ENCODE assay signal across 16 mouse cellular contexts in the genomic region with DNA sequence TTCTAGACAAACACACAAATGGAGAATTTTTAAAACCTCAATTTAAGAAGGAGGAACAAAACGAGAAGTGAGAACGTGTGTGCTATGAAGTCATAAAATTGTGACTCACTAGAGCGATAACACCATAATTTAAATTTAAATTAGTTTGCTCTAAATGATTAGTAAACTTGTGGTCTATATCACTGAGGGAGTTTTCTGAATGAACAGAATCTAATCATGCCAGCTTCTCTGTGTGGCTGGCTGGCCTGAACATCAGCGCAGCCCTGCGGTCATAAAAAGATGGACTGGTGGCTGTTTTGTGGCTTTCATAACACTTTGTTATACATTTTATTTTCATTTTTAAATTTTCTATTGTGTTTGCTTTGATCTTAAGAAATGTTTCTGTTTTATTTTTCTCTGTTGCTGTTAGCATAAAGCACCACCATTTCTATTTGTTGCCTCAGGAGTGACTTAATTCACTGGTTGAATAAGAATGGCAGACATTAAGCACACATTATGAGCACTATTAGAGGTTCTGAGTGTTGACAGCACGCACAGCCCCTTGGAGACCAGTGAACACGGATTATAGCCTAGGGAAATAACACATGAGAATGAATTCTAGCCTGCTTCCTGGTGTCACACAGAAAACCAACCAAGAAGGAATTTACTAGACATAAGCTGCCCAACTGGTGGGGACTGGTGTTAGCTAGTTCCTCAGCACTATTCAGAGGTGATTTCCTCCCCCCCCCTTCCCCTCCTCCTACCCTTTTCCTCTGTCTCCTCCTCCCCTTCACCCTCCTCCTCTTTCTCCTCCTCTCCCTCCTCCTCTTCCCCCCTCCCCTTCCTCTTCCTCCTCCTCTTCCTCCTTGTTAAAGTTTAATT. TPM values are rescaled to one million over a fixed set of nuclear protein-coding genes. Genes with fewer than 3 reads are reported as not detected.
A peak's percentile ranks its signal among the peaks of the same experiment; 100 is the strongest.
DNase-seq lines count a peak whose midpoint lies in the region; ATAC-seq lines count a peak whose summit lies in the region.
"Had no signal": no experiment of that assay in that cellular context is flagged by ENCODE, and none has a peak within 500 bp of the region (broad histone marks: within the 10 kb centered on the region; RNA-seq: fewer than 3 reads in every experiment).

No protein-coding gene starts in this region.

- no peaks in the 10 kb centered on the region for H3K36me3 ChIP-seq in forebrain, embryonic 12.5 days (replicated peaks)
- no peaks in the 10 kb centered on the region for H3K36me3 ChIP-seq in forebrain, embryonic 10.5 days (replicated peaks)
- no peaks in the 10 kb centered on the region for H3K36me3 ChIP-seq in neural tube, embryonic 11.5 days (ENCODE audit: control insufficient read depth, insufficient read depth, low read length)
- H3K36me3 ChIP-seq: heart, embryonic 15.5 days; intestine, embryonic 15.5 days; liver, embryonic 15.5 days had no signal

- no peak overlapping the region for H3K4me3 ChIP-seq in forebrain, embryonic 12.5 days (replicated peaks)
- no peak overlapping the region for H3K4me3 ChIP-seq in forebrain, embryonic 10.5 days
- no peak overlapping the region for H3K4me3 ChIP-seq in neural tube, embryonic 11.5 days (ENCODE audit: low read depth, low read length)
- H3K4me3 ChIP-seq: heart, embryonic 15.5 days; intestine, embryonic 15.5 days; liver, embryonic 15.5 days had no signal

- no peak for DNase-seq in forebrain, embryonic 10.5 days (ENCODE audit: extremely low spot score, low spot score)
- DNase-seq in neural tube, embryonic 11.5 days (ENCODE audit: low spot score) = no peak
- DNase-seq in neural tube, embryonic 10.5 days (ENCODE audit: extremely low spot score, low spot score) = no peak
- DNase-seq in kidney, postnatal 14 days = peak; percentile 21
- DNase-seq in right cerebral cortex, postnatal 25 days = no peak
- no peak for DNase-seq in layer of hippocampus, postnatal 25 days (ENCODE audit: extremely low spot score in 1 of 2, low spot score in 1 of 2)
- DNase-seq: adrenal gland, postnatal 14 days; B cell, adult 2 months; cerebellum, adult 8-10 months; gastrocnemius, postnatal 25 days; layer of hippocampus, postnatal 36 days had no signal

- no peak overlapping the region for H3K9ac ChIP-seq in forebrain, embryonic 12.5 days
- no peak overlapping the region for H3K9ac ChIP-seq in neural tube, embryonic 11.5 days (ENCODE audit: low read length)
- H3K9ac ChIP-seq: heart, embryonic 15.5 days; intestine, embryonic 15.5 days; liver, embryonic 15.5 days had no signal

- no peak overlapping the region for H3K4me2 ChIP-seq in forebrain, embryonic 12.5 days
- no peak overlapping the region for H3K4me2 ChIP-seq in neural tube, embryonic 11.5 days (ENCODE audit: low read depth)
- H3K4me2 ChIP-seq: heart, embryonic 15.5 days; intestine, embryonic 15.5 days; liver, embryonic 15.5 days had no signal

- 0 out of 2 replicates have a peak, but pooled peaks have one; percentile 46 for ATAC-seq in forebrain, embryonic 12.5 days (ENCODE audit: low FRiP score)
- ATAC-seq in neural tube, embryonic 11.5 days (ENCODE audit: insufficient read depth, low FRiP score, low TSS enrichment) = 0 out of 2 replicates have a peak, but pooled peaks have one; percentile 9
- peak; percentile 39; the same call in 1 of the 2 replicates for ATAC-seq in neutrophil, adult 5-6 weeks (ENCODE audit: extremely low read depth, insufficient number of reproducible peaks, low FRiP score, poor library complexity, severe bottlenecking)
- ATAC-seq: intestine, embryonic 15.5 days had no signal

- 0 out of 2 replicates have a peak, but pooled peaks cover 4% of the 10 kb centered on the region for H3K4me1 ChIP-seq in forebrain, embryonic 12.5 days
- H3K4me1 ChIP-seq in forebrain, embryonic 10.5 days = peaks cover 7% of the 10 kb centered on the region; the same call in 1 of the 2 replicates
- no peaks in the 10 kb centered on the region for H3K4me1 ChIP-seq in neural tube, embryonic 11.5 days (ENCODE audit: control insufficient read depth, insufficient read depth, low read length)
- H3K4me1 ChIP-seq: intestine, embryonic 15.5 days had no signal

- WGBS in forebrain, embryonic 12.5 days = 68% methylated on average over 7 of the region's 7 CpGs
- WGBS in forebrain, embryonic 10.5 days = 82% methylated on average over 7 of the region's 7 CpGs
- WGBS in neural tube, embryonic 11.5 days = 77% methylated on average over 7 of the region's 7 CpGs

- no peaks in the 10 kb centered on the region for H3K27me3 ChIP-seq in forebrain, embryonic 12.5 days
- no peaks in the 10 kb centered on the region for H3K27me3 ChIP-seq in forebrain, embryonic 10.5 days (ENCODE audit: poor library complexity, severe bottlenecking)
- no peaks in the 10 kb centered on the region for H3K27me3 ChIP-seq in neural tube, embryonic 11.5 days (ENCODE audit: control insufficient read depth, insufficient read depth, low read length)
- H3K27me3 ChIP-seq: heart, embryonic 15.5 days; intestine, embryonic 15.5 days; liver, embryonic 15.5 days had no signal

- no peak overlapping the region for H3K27ac ChIP-seq in forebrain, embryonic 12.5 days
- H3K27ac ChIP-seq in forebrain, embryonic 10.5 days = no peak overlapping the region
- no peak overlapping the region for H3K27ac ChIP-seq in neural tube, embryonic 11.5 days (ENCODE audit: low read depth, low read length)
- H3K27ac ChIP-seq: heart, embryonic 15.5 days; intestine, embryonic 15.5 days; liver, embryonic 15.5 days had no signal

- no peaks in the 10 kb centered on the region for H3K9me3 ChIP-seq in forebrain, embryonic 12.5 days
- no peaks in the 10 kb centered on the region for H3K9me3 ChIP-seq in forebrain, embryonic 10.5 days
- no peaks in the 10 kb centered on the region for H3K9me3 ChIP-seq in neural tube, embryonic 11.5 days (ENCODE audit: control insufficient read depth, low read length)
- H3K9me3 ChIP-seq: heart, embryonic 15.5 days; intestine, embryonic 15.5 days; liver, embryonic 15.5 days had no signal

RNA-seq across cellular contexts. Expression of a gene that starts 44.9 kb away (rescaled TPM):
- polyA plus RNA-seq in forebrain, embryonic 12.5 days (2016; fragmentation: Nextera tagmentation; extraction: Ambion mirVana) = 2.3 and 2.5 TPM in 2 replicates
- 0.89 and 1.2 TPM in 2 replicates for polyA plus RNA-seq in forebrain, embryonic 10.5 days (2016; fragmentation: Nextera tagmentation; extraction: Ambion mirVana)
- polyA plus RNA-seq in neural tube, embryonic 11.5 days (2014; fragmentation: Nextera tagmentation; extraction: Ambion mirVana) = 1.3 and 1.5 TPM in 2 replicates
- 8.2 and 13.6 TPM in 2 replicates for total RNA-seq in neutrophil, adult 5-6 weeks (2017)
- total RNA-seq in layer of hippocampus, postnatal 25 days (2021) = 10 to 100 TPM; 20.3 to 23.3 TPM
